Mouse (Mus musculus): ENCODE data around the gene Tmbim7. TPM values are rescaled to one million over a fixed set of nuclear protein-coding genes. Genes with fewer than 3 reads are reported as not detected.

The Tmbim7 gene
- polyA plus RNA-seq (2012) = not detected in 2 replicates

GRCm38 (mm10) chr5:3650881-3651280 is at the start of gene Tmbim7:
Tmbim7 (plus strand) TSS chr5:3651181.
- no peak for TF ChIP-seq GATA1 (IDR thresholded peaks at IDR 0.05; ENCODE audit: low read length)

GRCm38 (mm10) chr5:3607114-3607513 is 43.9 kb upstream of the Tmbim7 start:
- no peak for TF ChIP-seq GATA1 (IDR thresholded peaks at IDR 0.05; ENCODE audit: low read length)

GRCm38 (mm10) chr5:3609241-3609640 is 41.7 kb upstream of the Tmbim7 start:
- TF ChIP-seq GATA1 (IDR thresholded peaks at IDR 0.05; ENCODE audit: low read length) = no peak

- TF ChIP-seq GATA1 (IDR thresholded peaks at IDR 0.05; ENCODE audit: low read length) = no peak
These were observed 30.5 kb upstream of the Tmbim7 start for GRCm38 (mm10) chr5:3620486-3620885.

- TF ChIP-seq GATA1 (IDR thresholded peaks at IDR 0.05; ENCODE audit: low read length) = no peak
These were observed 20.9 kb upstream of the Tmbim7 start for GRCm38 (mm10) chr5:3630055-3630454.

DNA sequence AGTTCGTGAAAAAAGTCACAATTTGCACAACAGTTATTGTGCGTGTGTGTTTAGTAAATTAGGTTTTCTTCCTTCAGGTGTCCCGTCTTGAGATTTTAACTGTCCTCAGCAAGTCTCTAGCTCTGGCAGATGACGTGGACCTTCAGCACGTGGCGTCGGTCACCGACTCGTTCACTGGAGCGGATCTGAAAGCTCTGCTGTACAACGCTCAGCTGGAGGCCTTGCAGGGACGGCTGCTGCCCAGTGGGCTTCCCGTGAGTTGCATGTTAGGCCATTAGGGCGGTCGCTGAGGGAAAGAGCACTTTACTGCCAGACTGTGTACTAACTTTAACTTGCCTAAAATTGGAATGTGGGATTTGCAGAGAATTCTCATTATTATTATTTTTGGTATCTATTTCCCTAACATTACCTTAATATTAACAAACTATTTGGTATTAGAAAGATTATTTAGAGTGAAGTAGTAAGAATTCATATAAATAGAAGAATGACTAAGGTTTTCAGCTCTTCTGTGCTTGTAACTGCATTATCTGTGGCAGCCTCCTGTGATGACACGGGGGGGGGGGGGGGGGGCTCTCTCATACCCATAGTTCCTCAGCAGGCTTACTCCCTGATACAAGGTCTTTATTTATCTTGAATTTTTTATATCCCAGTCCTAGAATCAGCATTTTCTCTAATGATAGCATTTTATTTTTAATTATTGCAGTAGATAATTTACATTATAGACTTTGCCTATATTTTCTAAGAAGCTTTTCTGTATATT is 19.3 kb upstream of the Tmbim7 start:
- no peak for TF ChIP-seq GATA1 (IDR thresholded peaks at IDR 0.05; ENCODE audit: low read length)

DNA sequence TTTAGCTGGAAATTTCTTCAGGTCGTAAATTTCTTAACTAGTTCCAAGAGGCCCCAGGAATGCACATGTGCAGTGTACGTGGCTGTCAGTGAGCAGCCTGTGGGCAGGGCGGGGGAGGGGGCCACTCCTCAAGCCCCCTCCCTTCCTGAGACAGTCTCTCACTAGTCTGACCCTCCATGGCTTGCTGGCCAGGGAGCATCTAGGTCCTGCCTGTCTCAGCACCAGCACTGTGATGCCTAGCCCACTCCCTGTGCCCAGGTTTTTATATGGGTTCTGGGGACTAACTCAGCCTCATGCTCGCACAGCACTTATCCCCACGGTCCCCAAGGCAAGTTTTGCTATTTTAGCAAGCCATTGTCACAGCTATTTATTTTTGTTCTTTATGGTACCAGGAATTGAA is 18.7 kb upstream of the Tmbim7 start:
- no peak for TF ChIP-seq GATA1 (IDR thresholded peaks at IDR 0.05; ENCODE audit: low read length)

DNA sequence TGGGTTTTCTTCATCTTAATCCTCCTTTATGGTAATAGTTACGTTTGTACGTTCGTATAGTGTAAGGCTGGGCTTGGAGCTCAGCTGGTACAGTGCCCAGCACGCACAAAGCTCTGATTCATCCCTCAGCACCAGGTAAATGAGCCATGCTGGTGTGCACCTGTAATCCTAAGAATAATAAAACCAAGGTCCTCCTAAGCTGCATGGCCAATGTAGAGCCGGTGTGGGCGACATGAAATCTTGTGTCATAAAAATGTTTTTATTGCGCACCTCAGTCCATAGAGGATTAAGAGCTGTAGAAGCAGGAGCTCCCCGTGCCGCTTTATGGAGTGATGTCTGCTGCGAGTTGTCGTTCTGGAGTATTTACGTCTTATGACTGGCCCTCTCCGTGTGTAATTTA is 17.7 kb upstream of the Tmbim7 start:
- no peak for TF ChIP-seq GATA1 (IDR thresholded peaks at IDR 0.05; ENCODE audit: low read length)

GRCm38 (mm10) chr5:3633951-3634350 is 17.0 kb upstream of the Tmbim7 start:
- TF ChIP-seq GATA1 (IDR thresholded peaks at IDR 0.05; ENCODE audit: low read length) = no peak

DNA sequence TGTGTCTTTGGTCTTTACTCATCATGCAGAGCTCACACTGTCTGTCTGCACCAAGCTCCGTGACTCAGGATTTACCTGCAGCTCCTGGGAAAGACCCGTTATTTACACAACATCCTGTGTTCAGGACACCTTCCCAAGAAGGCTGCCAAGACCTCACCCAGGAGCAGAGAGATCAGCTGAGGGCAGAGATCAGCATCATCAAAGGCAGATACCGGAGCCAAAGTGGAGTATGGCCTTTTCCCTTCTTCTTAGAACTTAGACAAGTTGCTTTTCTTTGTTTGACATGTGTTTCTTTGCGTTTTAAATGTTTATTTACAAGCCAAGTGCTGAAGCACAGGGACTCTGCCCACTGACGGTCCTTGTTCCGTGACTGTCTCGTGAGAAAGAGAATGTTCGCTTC is 15.7 kb upstream of the Tmbim7 start:
- TF ChIP-seq GATA1 (IDR thresholded peaks at IDR 0.05; ENCODE audit: low read length) = no peak

- TF ChIP-seq GATA1 (IDR thresholded peaks at IDR 0.05; ENCODE audit: low read length) = no peak
These were observed 6.4 kb upstream of the Tmbim7 start for GRCm38 (mm10) chr5:3644621-3645020.

GRCm38 (mm10) chr5:3645326-3645725 is 5.7 kb upstream of the Tmbim7 start:
- no peak for TF ChIP-seq GATA1 (IDR thresholded peaks at IDR 0.05; ENCODE audit: low read length)

- TF ChIP-seq GATA1 (IDR thresholded peaks at IDR 0.05; ENCODE audit: low read length) = no peak
These were observed 4.4 kb upstream of the Tmbim7 start for GRCm38 (mm10) chr5:3646539-3646938.

GRCm38 (mm10) chr5:3646991-3647707 is 3.8 kb upstream of the Tmbim7 start:
- TF ChIP-seq GATA1 (IDR thresholded peaks at IDR 0.05; ENCODE audit: low read length) = no peak

DNA sequence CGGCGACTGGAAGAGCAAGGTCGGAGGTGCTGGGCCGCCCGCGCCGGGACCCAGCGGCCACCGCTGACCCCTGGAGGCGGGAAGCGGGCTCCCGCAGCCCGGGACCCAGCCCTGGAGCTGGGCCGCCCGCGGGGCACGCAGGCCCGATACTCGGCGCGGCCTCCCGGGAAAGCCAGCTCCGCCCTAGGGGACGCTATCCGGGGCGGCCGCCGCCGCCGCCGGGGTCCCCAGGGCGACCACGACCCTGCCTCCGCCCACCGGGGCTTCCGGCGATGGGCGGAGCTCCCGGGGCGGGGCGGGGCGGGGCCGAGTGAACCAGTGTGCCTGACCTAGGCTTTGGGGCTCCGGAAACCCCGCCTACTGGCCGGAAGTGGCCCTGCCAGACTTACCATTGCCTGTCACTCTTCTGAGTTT is 3.3 kb upstream of the Tmbim7 start:
- TF ChIP-seq GATA1 (IDR thresholded peaks at IDR 0.05; ENCODE audit: low read length) = no peak

DNA sequence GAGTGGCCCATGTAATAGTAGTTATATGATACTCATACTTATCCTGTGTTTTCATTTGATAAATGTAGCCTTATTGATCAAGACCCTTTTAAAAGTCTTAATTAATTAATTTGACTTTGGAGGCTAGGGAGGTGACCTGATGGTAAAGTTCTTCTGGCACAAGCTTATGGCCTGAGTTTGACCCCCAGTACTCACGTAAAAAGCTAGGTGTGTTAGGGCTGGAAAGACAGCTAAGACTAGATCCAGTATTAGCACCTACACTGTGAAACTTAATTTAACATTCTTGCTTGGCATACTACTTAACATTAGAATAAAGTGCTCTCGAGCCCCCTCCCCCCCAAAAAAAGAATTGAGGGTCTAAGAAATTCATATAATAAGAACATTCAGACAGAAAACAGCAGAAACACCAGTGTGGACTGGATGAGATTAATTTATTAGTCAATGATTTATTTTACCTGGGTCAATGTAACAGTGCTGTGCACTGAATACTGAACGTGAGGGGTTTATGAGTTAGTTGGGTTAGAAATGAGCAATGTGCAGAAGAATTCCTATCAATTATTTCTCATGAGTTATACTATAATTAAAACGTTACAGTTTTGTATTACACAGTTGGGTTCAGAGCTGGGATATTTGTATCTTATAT is 2.7 kb upstream of the Tmbim7 start:
- no peak for TF ChIP-seq GATA1 (IDR thresholded peaks at IDR 0.05; ENCODE audit: low read length)
